Mouse (Mus musculus): Measurements from ENCODE around the gene Tnk1. TPM values are rescaled to one million over a fixed set of nuclear protein-coding genes. Genes with fewer than 3 reads are reported as not detected.

Gene Tnk1
- total and polyA plus RNA-seq, 2 experiments from 2014 or later = 0.50 TPM; not detected in 1

DNA sequence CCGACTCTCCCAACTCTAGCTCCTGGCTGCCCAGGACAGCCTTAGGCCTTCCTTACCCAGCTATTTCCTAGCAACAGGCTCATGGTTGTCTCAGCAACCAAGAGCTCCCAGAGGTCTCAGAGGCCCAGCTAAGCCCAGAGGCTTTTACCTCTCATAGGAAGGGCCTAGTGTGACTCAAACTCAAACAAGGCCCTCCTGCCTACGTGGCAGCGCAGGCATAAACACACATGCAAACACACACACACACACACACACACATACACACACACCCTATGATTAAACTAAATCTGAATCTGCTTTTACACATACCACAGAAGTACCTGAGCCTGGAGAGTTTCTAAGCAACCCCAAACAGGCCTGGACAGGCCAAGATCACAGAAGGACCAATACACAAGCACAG, 19.9 kb upstream of the Tnk1 start:
- DNase-seq (ENCODE audit: low spot score) (no peak), ATAC-seq (ENCODE audit: insufficient read depth, low read depth) (no peak)
- Histone ChIP-seq H3K4me2 (ENCODE audit: low read depth, low read length) (0 out of 2 replicates have a peak overlapping the region, but pooled peaks have one; percentile 81), H3K36me3 (replicated peaks; ENCODE audit: control insufficient read depth, insufficient read depth, low read length) (no peaks in the 10 kb centered on the region), H3K9me3 (replicated peaks; ENCODE audit: control insufficient read depth, low read length) (no peaks in the 10 kb centered on the region), H3K27me3 (ENCODE audit: control insufficient read depth, insufficient read depth, low read length) (no peaks in the 10 kb centered on the region), H3K9ac (replicated peaks; ENCODE audit: low read depth, low read length) (no peak overlapping the region), H3K4me3 (ENCODE audit: low read depth, low read length) (no peak overlapping the region), H3K27ac (ENCODE audit: low read depth) (no peak overlapping the region), H3K4me1 (ENCODE audit: control insufficient read depth, insufficient read depth) (peaks cover 8% of the 10 kb centered on the region; the same call in 1 of the 2 replicates)
- TF ChIP-seq EP300 (IDR thresholded peaks at IDR 0.05; ENCODE audit: low read depth) (no peak), CTCF (IDR thresholded peaks at IDR 0.05; ENCODE audit: low read depth) (no peak)
- WGBS = 69% methylated on average over 3 of the region's 3 CpGs

DNA sequence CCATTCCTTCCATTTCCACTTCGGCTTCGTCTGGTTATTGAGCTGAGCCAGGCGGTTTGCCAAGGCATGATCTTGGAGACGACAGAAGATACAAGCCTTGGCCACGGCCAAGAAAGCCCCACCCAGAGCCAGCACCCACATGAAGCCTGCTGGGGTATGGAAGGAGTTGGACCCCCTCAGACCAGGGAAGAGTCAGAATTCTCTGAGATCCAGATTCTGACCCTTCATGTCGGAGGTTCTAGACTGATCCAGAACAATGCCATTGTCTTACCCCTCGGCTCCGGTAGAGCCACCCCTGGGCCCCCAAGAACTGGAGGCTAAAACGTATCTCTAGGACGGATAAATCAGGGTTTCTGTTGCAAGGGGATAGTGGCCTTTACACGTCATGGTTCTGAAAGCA, 19.3 kb upstream of the Tnk1 start, which contains the start of gene Tmem95:
Tmem95 (minus strand) TSS at position 141 of the 400 bp plus-strand sequence.
- TF ChIP-seq EP300 (IDR thresholded peaks at IDR 0.05; ENCODE audit: low read depth) (no peak), CTCF (IDR thresholded peaks at IDR 0.05; ENCODE audit: low read depth) (no peak)
- Histone ChIP-seq H3K4me2 (ENCODE audit: low read depth, low read length) (peak within 1 kb of the TSS; percentile 81), H3K9ac (replicated peaks; ENCODE audit: low read depth, low read length) (no peak within 1 kb of the TSS; the same call in 1 of the 2 replicates), H3K4me3 (ENCODE audit: low read depth, low read length) (no peak within 1 kb of the TSS), H3K27ac (ENCODE audit: low read depth) (peak within 1 kb of the TSS; percentile 79; the same call in 1 of the 2 replicates), H3K9me3 (replicated peaks; ENCODE audit: control insufficient read depth, low read length) (no peaks in the 10 kb centered on the region), H3K27me3 (ENCODE audit: control insufficient read depth, insufficient read depth, low read length) (no peaks in the 10 kb centered on the region), H3K36me3 (replicated peaks; ENCODE audit: control insufficient read depth, insufficient read depth, low read length) (no peaks in the 10 kb centered on the region), H3K4me1 (ENCODE audit: control insufficient read depth, insufficient read depth) (peaks cover 8% of the 10 kb centered on the region; the same call in 1 of the 2 replicates)
- ATAC-seq (ENCODE audit: insufficient read depth, low read depth) (no peak), DNase-seq (ENCODE audit: low spot score) (no peak)
- 84% methylated on average over 11 of the region's 11 CpGs for WGBS

DNA sequence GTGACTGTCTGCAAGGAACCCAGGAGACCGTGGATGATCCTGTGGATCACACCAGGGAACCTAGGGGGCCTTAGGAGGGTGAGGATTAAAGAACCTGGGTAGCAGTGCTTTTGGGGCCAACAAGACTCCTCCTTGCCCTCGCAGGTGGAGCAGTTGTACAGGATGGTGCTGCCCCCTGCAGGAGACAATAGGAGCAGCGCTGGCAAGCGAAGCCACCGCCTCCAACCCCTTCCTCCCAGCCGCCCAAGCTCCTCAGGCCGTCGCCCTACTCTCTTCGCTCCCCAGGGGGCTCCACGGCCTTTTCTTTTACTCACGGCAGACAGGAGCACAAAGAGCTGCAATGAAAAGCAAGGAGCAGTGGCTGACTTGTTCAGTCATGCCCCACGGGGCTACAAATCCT, 18.3 kb upstream of the Tnk1 start:
- Histone ChIP-seq H3K27me3 (ENCODE audit: control insufficient read depth, insufficient read depth, low read length) (no peaks in the 10 kb centered on the region), H3K36me3 (replicated peaks; ENCODE audit: control insufficient read depth, insufficient read depth, low read length) (no peaks in the 10 kb centered on the region), H3K4me1 (ENCODE audit: control insufficient read depth, insufficient read depth) (peaks cover 8% of the 10 kb centered on the region; the same call in 1 of the 2 replicates), H3K27ac (ENCODE audit: low read depth) (peak overlapping the region; percentile 79), H3K9me3 (replicated peaks; ENCODE audit: control insufficient read depth, low read length) (no peaks in the 10 kb centered on the region), H3K4me2 (ENCODE audit: low read depth, low read length) (peak overlapping the region; percentile 46), H3K4me3 (ENCODE audit: low read depth, low read length) (no peak overlapping the region), H3K9ac (replicated peaks; ENCODE audit: low read depth, low read length) (no peak overlapping the region; the same call in 1 of the 2 replicates)
- 5% methylated on average over 12 of the region's 12 CpGs for WGBS
- ATAC-seq (ENCODE audit: insufficient read depth, low read depth) (peak; percentile 40; the same call in 1 of the 2 replicates), DNase-seq (ENCODE audit: low spot score) (peak; percentile 87)
- no peak for TF ChIP-seq EP300 (IDR thresholded peaks at IDR 0.05; ENCODE audit: low read depth)
- TF ChIP-seq CTCF (IDR thresholded peaks at IDR 0.05; ENCODE audit: low read depth) = peak; percentile 94

DNA sequence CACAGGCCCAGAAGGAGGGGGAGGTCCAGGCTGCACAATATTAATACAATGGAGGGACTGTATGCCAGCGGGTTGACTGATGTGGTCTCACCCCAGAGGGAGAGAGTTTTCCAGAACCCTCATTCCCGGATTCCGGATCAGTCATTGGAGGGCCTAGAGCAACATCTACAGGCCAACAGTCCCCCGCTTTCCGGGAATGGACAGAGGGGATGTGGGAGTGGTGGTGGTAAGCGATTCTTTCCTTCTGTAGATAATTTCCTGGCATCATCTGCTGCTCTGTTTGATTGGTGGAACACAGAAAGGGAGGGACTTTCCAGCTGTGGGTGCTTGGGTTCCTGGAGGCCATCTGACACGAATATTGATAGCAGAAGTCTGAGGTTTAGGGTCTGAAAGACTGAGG, 17.7 kb upstream of the Tnk1 start:
- ATAC-seq (ENCODE audit: insufficient read depth, low read depth) (peak; percentile 56), DNase-seq (ENCODE audit: low spot score) (peak; percentile 74)
- H3K4me1 ChIP-seq (ENCODE audit: control insufficient read depth, insufficient read depth) = peaks cover 1% of the 10 kb centered on the region; the same call in 1 of the 2 replicates
- WGBS = 40% methylated on average over 7 of the region's 7 CpGs
- H3K4me3 ChIP-seq (ENCODE audit: low read depth, low read length) = no peak overlapping the region
- peak overlapping the region; percentile 79 for H3K27ac ChIP-seq (ENCODE audit: low read depth)
- H3K36me3 ChIP-seq (replicated peaks; ENCODE audit: control insufficient read depth, insufficient read depth, low read length) = no peaks in the 10 kb centered on the region
- no peaks in the 10 kb centered on the region for H3K27me3 ChIP-seq (ENCODE audit: control insufficient read depth, insufficient read depth, low read length)
- peak overlapping the region; percentile 46 for H3K4me2 ChIP-seq (ENCODE audit: low read depth, low read length)
- H3K9me3 ChIP-seq (replicated peaks; ENCODE audit: control insufficient read depth, low read length) = no peaks in the 10 kb centered on the region
- TF ChIP-seq EP300 (IDR thresholded peaks at IDR 0.05; ENCODE audit: low read depth) = peak; percentile 77; the same call in 1 of the 2 replicates
- no peak; the same call in 1 of the 2 replicates for TF ChIP-seq CTCF (IDR thresholded peaks at IDR 0.05; ENCODE audit: low read depth)
- no peak overlapping the region for H3K9ac ChIP-seq (replicated peaks; ENCODE audit: low read depth, low read length)

DNA sequence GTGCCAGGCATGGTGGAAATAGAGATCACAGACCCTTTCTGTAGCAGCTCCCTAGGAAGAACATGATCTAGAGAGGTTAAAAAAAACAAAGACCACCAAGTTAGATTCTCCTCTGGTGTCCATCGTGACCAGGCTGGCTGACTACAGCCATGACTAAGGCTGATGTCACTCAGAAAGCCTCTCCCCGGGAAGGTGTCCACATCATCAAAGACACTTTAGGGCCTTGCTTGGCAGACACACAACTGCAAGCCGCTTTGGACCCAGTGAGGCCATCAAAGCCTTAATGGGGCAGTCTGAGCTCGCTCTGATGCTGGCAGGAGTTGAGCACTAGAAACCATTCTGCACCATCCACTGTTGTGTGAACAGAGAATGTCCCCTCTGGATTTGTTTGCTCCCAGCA, 13.9 kb upstream of the Tnk1 start:
- Histone ChIP-seq H3K27ac (ENCODE audit: low read depth) (no peak overlapping the region), H3K4me3 (ENCODE audit: low read depth, low read length) (no peak overlapping the region), H3K9me3 (replicated peaks; ENCODE audit: control insufficient read depth, low read length) (no peaks in the 10 kb centered on the region), H3K4me2 (ENCODE audit: low read depth, low read length) (no peak overlapping the region), H3K9ac (replicated peaks; ENCODE audit: low read depth, low read length) (no peak overlapping the region), H3K4me1 (ENCODE audit: control insufficient read depth, insufficient read depth) (no peaks in the 10 kb centered on the region), H3K36me3 (replicated peaks; ENCODE audit: control insufficient read depth, insufficient read depth, low read length) (no peaks in the 10 kb centered on the region), H3K27me3 (ENCODE audit: control insufficient read depth, insufficient read depth, low read length) (no peaks in the 10 kb centered on the region)
- WGBS = 59% methylated on average over 4 of the region's 4 CpGs
- TF ChIP-seq CTCF (IDR thresholded peaks at IDR 0.05; ENCODE audit: low read depth) (no peak), EP300 (IDR thresholded peaks at IDR 0.05; ENCODE audit: low read depth) (no peak)
- DNase-seq (ENCODE audit: low spot score) (no peak), ATAC-seq (ENCODE audit: insufficient read depth, low read depth) (no peak)

DNA sequence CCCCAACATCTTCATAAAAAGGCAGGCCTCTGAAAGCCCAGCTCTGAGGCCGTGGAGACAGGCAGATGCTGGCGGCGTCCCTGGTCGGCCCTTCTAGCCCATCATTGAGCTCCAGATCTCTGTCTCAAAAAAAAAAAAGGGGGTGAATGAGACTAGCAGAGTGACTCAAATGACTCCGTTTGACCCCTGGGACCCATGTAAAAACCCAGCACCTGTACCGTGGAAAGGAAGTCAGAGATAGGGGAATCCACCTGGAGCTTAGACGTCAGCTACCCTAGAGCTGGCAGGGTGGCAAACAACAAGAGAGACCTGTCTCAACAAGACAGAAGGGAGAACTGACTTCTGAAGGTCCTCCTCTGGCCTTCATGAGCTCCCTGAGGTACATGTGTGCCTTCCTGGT, 13.3 kb upstream of the Tnk1 start:
- no peaks in the 10 kb centered on the region for H3K27me3 ChIP-seq (ENCODE audit: control insufficient read depth, insufficient read depth, low read length)
- no peak for TF ChIP-seq CTCF (IDR thresholded peaks at IDR 0.05; ENCODE audit: low read depth)
- no peak for TF ChIP-seq EP300 (IDR thresholded peaks at IDR 0.05; ENCODE audit: low read depth)
- no peaks in the 10 kb centered on the region for H3K4me1 ChIP-seq (ENCODE audit: control insufficient read depth, insufficient read depth)
- no peaks in the 10 kb centered on the region for H3K36me3 ChIP-seq (replicated peaks; ENCODE audit: control insufficient read depth, insufficient read depth, low read length)
- 79% methylated on average over 7 of the region's 7 CpGs for WGBS
- no peak overlapping the region for H3K27ac ChIP-seq (ENCODE audit: low read depth)
- H3K9ac ChIP-seq (replicated peaks; ENCODE audit: low read depth, low read length) = no peak overlapping the region
- H3K4me3 ChIP-seq (ENCODE audit: low read depth, low read length) = no peak overlapping the region
- no peak for DNase-seq (ENCODE audit: low spot score)
- H3K4me2 ChIP-seq (ENCODE audit: low read depth, low read length) = no peak overlapping the region
- no peaks in the 10 kb centered on the region for H3K9me3 ChIP-seq (replicated peaks; ENCODE audit: control insufficient read depth, low read length)
- no peak for ATAC-seq (ENCODE audit: insufficient read depth, low read depth)
